Mouse (Mus musculus) neutrophil, adult 5-6 weeks (primary cell): ENCODE data around the gene Fam210b. TPM values are rescaled to one million over a fixed set of nuclear protein-coding genes. Genes with fewer than 3 reads are reported as not detected.
"Not testable (repeated sequence)": the region's sequence is repeated elsewhere in the genome, so short reads cannot be mapped to it uniquely, and the experiment has no call there.

Experiments used
- ATAC-seq: fragments of 151-379, 151-347 bp; 2 replicates; pipeline ENCODE4 v1.8.0; 2017; ENCODE audit warnings: mild to moderate bottlenecking, moderate TSS enrichment; ENCODE audit not compliant: insufficient number of reproducible peaks, poor library complexity, low FRiP score, severe bottlenecking; ENCODE audit errors: extremely low read depth
- total RNA-seq: library from RNA; stranded (forward); fragments of 200-1000 nt; gene quantifications from 2 replicates; pipeline ENCODE4 v1.2.3, GENCODE M21; 2017

The Fam210b gene
- 4.9 and 6.1 TPM in 2 replicates for total RNA-seq

DNA sequence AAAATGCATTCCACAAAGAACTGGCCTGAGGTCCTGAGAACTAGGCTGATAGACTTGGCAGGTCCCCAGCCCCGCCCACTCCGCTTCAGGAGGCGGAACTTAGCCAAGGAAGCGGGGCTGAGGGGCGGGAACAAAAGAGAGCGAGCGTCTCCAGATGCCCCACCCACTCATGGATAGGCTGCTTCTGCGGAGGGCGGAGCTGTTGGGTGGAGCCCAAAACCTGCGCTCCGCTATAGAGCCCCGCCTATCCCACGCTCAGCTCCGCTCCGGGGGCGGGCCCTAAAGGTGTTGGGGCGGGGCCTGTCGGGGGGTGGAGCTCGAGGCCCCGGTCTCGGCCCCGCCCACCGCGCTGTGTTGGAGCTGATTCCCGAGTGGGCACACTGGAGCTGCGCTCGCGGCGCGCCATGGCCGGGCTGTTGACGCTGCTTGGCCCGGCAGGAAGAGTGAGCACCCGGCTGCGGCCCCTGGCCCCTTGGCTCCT, at the start of gene Fam210b:
Gene Fam210b, plus strand, starts transcription at position 308 of the 481 bp plus-strand sequence.
- ATAC-seq = peak; percentile 95

DNA sequence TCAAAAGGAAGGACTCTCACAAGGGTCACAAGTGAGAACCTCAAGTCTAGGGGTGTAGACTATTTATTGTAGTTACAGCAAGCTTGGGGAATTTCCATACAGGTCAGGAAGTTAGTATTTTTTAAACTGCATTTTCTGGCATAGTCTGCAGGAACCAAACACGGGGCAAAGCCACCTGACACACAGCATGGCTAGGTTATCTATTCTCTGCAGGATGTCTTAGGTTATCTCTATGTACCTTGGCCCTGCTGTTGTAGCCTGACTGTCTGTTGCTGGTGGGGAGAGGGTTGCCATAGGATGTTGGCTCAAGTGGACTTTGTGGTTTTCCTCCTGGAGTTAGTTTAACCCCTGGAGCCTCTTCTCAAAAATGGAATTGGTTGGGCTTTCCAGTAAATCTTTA, 47.3 kb upstream of the Fam210b start:
- ATAC-seq = no peak

DNA sequence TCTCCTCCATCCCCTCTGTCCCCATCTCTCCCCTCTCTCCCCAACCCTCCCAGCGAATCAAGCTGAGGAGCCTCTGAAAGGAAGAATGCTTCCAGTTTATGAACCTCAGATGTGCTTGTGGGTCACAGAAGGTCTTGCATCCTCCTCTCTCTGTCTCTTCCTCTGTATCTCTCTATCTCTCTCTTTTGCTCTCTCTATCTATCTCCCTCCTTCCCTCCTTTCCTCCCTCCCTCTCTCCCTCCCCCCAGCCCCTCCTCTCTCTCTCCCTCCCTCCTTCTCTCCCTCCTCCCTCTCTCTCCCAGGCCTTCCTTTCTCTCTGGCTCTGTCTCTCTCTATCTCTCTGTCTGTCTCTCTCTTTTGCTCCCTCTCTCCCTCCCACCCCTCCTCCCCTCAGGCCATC, 46.8 kb upstream of the Fam210b start:
- ATAC-seq = no peak

DNA sequence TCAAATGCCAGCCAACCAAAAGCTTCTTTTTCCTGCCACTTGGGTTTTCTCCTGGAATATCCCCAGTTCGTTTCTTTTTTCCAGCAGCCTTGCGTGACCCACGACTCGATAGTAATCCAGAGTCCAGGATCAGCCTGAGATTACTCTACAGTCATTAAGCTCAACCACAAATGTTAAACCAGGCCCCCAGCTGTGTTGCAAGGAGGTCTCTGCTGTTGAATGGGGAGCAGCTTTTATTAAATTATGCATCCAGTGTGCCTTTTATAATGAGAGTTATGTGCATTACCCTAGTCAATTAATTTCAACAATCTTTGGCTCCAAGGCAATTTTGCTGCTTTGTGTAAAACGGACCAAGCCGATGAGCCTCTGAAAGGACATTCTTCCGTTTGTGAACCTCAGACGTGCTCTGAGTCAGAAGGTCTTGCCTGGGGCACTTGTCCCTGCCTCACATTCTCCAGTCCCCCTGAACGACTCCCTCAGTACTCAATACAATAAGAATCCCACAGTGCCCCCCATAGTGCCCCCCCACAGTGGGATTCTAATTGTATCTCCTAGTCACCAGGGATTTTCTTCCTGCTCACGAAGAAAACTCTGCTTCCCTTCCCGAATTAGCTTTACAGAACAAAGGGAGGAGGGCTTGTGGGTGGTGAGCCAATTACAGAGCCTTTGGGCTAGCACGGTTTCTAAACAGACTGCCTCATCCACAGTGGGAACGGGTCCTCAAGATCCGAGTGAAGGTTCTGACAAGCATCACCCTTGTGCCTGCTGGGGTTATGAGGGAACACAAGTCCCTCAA, 46.0 kb upstream of the Fam210b start:
- ATAC-seq = no peak

DNA sequence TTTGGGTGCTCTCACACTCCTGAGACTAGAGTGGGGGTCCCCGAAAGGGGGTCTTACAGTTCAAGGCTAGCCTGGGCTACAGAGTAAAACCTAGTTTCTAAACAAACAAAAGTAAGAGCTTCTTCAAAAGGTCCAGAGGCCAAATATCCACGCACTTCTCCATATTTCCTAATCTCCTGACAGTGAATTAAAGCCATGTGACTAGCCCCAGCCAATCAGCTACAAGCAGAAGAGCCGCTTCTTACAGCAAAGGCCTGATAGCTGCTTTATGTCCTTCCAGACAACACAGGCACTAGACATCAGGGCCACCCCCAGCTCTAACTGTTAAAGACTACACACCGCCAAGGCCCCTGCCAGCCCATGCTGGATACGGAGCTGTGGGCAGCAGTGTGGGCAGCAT, 43.0 kb upstream of the Fam210b start:
- no peak for ATAC-seq

DNA sequence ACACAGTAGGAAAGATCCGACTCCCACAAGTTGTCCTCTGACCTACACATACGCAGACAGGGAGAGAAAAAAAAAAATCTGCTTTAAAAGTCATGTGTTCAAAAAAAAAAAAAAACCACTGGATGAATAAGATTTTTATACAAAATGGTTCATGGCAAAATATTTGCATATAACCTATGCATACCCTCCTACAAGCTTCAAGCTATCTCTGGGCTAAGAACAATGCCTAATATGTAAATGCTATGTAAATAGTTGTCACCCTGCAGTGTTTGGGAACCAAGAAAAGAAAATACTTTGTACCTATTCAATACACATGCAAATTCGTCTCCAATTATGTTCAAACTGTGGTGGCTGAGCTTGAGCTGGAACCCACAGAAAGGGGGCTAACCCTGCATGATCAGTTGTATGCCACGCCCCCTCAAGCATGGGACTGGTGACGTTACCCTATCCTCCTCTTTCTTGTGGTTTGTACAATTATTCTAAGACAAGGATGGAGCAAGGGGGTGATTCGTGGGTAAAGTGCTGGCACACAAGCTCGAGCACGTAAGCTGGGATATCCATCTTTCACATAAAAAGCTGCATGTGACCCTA, 41.2 kb upstream of the Fam210b start:
- no peak for ATAC-seq

DNA sequence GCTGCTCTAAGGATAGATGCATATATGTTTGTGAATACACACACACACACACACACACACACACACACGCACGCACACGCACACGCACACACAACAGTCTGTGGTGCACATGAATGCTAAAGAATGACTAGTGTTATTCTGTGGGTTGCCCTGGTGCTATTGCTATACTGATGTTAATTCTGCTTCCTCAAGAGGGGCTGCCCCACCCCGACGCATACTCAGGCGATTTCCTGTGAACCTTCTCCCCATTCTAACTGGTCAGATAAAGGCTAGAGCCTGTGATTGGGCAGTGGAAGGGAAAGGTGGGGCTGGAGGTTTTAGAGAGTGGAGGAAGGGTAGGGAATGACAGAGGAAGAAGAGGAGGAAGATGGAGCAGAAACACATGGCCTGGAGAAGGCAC, 39.8 kb upstream of the Fam210b start:
- ATAC-seq = not testable (repeated sequence)

DNA sequence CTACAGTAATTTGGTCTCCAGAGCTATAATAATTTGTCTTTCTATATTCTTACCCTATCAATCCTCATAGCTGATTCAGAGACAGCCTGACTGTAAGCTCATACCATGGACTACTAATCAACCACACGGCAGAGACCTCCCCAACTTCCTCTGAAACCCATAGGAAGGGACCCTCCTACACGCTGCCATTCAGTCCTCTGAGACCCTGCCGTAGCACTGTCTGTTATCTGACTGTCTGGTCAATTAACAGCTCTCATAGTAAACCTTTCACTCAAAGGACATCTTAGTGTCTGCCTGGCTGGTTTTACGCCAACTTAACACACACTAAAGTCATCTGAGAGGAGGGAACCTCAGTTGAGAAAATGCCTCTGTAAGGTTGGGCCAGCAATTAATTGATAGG, 38.8 kb upstream of the Fam210b start:
- ATAC-seq = no peak

DNA sequence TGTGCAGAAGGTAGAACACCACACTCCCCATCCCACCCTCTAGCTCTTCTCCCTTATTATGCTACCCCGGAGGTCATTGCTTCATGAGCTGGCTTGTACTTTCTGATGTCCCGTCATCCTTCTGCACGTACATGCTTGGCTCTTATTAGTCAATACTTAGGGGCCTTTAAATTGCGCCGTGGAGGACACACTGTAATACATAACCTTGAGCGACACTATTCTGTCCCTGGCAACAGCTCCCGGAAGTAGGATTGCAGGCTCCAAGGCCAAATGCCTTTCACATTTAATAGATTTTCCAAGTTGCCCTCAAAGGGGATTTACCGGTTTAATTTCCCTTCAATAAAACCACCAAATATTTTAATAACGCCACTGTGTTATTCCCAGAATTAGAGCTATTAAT, 33.6 kb upstream of the Fam210b start:
- ATAC-seq = no peak

DNA sequence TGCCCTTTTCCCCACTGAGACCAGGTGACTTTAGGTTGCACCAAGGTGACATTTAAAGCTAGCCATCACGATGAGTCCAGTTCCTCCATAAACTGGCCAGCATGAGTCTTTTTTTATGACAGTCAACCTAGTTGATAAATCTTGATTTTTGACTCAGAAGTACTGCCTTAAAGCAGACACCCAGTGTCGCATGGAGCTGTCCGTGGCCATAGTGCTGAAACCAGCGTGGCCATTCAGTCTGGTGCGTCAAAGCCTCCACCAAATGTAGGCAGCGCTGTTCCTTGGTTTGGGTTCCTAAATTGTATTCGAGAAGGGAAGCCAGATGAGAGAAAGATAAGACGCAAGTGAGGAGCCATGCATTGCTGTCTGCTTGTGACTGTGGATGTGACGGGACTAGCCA, 24.5 kb upstream of the Fam210b start:
- no peak for ATAC-seq

DNA sequence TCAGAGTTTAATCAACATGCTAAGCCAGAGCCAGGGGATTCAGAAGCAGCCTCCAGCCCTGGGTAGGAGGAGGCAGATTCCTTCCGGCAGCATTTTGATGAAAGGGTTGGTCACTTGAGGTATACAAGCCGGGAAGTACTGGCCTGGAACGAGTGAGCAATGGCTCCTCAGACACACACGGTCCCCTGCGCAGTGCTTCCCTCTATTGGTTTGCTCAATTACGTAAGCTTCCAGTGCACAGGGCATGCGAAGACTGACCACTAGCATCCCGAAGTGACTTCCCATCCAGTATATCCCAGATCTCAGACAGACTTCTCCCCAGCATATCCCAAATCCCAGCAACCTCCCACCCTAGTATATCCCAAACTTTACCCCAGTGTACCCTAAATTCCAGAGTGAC, 17.1 kb upstream of the Fam210b start:
- ATAC-seq = no peak

DNA sequence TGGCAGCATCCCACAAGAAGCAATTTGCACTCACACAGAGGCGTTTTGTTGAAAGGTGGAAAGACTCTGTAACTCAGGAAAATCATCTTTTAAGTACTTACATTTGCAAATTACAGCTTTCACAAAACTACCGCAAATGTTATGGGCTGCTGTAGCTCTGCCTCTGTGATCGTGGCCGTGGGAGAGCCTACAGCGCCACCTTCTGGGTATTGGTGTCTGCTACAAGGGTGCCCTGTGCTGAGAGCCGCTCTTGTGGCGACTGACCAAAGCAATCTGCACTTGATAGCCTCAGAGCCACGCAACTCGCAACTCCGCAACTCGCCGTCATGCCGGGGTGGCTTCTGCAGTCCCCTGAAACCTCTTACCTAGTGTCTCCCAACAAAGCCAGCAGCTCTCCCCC, 16.2 kb upstream of the Fam210b start:
- no peak for ATAC-seq

DNA sequence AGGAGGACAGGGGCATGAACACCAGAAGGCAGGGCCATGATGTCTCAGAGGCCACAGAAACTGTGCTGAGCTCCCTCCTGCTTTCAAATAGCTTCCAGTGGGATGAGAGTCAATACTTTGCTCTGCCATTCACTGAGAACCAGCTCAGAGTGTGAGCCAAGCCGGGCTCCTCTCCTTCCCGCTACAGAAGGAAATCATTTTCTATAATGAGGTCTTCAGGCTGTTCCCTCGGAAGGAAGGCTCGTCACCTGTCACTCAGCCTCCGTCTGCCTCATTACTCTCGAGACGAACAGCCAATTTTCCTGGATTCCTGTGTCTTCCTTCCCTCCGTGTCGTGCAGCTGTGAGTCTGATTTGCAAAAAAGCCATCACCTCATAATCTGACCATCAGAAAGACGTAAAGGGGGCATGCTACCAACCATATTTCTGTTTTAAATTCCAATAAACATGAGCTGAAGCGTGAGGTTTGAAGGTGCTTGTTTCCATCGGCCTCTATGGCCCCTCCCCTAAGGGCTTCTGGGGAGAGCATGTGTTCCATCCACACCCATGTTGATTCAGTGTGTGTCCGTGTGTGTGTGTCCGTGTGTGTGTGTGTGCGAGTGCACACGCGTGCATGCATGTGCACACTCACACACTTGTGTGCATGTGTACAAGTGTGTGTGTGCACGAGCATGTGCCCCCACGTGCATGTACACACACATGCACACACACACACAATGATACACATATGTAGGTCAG, 7.0 kb upstream of the Fam210b start:
- no peak for ATAC-seq

DNA sequence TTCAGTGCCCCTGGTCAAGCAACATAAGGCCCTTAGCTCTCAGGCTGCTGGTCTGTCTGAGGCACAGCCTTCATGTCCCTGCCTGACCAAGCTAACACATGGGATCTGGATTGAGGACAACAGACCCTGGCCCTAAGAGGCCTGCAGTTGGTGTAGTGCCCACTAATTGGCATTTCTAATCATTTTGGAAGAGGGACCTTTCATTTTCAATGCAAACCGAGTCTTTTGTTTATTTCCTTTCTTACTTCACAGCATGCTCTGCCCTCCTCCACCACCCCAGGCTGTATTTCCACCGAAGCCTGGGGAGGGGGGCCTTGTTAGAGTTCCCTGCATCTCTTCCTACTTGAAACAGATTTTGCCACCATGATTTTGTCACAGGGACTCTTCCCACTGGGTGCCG, 4.4 kb upstream of the Fam210b start:
- ATAC-seq = no peak

DNA sequence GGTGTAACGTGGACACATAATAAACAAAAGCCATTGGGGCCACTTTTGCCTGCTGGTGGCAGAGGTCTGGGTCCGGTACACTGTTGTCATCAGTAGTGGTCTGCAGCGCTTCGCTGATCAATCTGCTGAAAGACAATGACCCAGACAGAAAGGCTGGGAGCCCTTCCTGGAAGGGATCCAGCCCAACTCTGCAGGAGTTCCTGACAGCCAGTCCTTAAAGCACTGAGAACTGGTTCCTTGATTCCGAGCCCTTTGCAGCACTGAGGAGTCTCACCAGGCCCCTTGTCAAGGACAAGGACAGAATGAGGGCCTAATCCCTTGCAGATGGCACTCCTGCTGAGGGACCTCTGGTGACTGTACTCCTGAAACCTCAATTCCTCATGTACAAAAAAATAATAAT, 3.8 kb upstream of the Fam210b start:
- ATAC-seq = no peak

DNA sequence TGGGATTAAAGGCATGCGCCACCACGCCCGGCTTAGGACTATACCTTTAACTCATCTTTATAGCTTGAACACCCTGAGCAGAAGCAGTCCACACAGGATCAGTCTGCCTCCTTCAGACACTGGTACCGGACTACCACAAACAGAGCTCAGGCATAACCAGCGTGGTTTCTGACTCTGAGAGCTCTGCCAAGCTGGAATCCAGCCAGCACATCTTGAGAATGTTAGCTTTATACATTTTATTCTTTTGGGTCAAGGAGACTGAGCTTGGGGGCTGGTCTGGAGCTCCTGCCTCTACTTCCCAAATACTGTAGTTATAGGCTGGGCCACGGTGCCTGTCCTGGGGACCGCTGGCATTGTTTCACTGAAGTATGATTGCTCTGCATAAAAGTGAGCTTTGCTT, 1.6 kb upstream of the Fam210b start:
- ATAC-seq = no peak

DNA sequence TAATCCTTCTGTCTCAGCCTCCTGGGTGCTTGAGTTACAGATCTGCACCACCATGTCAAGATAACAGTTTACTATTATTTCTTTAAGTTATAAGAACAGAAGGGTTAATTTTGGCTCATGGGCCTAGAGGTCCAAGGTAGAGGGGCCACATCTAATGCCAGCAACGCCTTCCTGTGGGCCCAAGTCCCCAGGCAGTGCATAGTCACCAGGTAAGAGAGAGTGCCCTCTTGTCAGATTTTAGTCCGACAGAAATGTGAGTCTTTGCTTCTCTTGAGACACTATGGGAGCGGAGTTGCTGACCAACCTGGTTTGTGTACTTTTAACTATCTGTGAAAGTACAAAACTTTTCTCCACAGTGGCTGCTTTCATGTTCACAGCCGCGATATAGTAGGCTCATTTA, 696 bp upstream of the Fam210b start:
- ATAC-seq = no peak

DNA sequence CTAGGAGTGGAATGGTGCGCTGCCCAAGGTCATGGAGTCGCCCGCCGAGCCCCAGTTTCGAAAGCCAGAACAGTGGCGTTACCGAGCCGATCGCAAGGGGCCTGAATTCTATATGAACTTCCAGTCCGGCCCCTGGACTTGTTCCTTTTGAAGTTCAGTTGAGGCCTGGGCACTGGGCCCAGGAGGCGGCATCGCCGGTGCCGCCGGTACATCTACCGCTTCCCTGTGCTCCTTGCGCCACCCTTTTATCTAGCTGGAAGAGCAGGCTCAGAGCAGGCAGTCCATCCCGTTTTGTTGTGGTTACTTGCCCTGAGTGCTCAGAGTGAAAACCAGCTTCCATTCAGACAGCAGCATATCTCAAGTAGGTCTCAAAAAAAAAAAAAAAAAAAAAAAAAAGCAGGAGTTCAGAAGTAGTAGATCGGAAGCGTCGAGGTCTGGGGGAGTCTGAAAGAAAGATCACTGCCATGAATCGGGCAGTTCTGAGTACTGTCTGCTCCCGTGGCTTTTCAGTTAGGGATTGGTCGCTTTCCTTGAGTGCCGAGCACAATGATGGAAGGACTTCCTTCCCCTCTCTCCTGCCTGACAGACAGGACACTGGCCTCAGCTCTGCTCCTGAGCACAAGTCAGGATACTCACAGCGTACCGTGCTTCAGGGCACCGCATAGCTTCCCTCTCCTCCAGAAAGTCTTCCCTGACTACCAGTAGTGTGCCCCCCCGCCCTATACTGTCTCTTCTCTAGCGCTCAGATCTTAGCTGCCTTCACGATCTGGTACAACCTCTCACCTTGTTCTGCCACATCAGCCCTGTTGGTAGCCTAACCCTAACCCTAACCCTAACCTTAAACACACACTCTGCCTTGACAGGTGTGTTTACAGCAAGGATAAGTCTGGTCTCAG, 917 bp downstream of the Fam210b start:
- no peak for ATAC-seq

DNA sequence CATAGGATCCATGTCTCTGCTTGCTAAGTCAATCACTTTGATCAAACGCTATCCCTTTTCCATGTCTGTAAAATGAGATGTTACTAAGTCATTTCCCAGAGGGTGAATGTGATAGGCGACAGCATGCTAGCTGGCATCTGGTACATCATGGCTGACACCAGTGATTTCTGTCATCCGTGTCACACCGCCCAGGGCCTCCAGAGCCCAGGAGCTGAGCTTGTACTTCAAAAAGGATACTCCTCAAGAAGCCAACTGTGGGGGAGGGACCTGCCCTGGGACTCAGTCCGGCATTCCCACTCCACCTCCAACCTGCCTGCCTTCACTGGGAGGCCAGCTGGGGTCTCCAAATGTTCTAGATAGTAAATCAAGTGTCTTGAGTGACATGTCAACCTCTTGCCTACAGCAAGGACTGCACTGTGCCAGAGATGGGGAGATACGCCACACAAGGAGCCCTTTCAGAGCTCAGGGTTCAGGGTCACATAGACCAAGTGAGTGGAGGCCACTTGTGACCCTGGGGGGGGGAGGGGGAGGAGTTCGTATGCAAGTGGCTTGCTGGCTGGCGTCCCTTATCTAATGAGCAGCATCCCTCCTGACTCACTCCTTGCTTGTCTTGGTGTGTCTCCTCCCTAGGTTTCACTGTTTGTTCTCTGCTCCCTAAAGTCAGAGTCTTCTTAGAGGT, 1.7 kb downstream of the Fam210b start:
- no peak for ATAC-seq
